8 mouse cellular contexts compared by ENCODE assay signal in the genomic region with DNA sequence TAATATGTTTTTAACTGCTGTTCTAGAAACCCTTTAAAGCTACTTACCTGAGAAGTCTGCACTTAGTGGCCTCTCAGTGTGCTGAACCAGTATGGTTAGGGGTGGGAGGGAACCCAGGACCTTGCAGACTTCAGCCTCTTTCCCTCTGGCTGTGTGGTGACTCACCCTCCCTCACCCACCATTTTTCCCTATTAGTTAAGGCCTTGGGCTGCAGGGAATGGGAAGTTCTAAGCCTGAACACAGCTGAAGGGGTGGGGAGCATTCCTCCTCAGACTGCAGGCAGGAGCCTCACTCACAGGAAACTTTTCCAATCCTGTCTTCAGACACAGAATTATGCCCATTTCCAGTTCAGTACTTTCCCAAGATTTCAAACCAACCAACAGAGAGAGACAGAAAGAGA. TPM values are rescaled to one million over a fixed set of nuclear protein-coding genes. Genes with fewer than 3 reads are reported as not detected.
DNase-seq lines count a peak whose midpoint lies in the region; ATAC-seq and TF ChIP-seq lines count a peak whose summit lies in the region.
"Had no signal": no experiment of that assay in that cellular context is flagged by ENCODE, and none has a peak within 500 bp of the region (broad histone marks: within the 10 kb centered on the region; RNA-seq: fewer than 3 reads in every experiment).

No protein-coding gene starts in this region.

- H3K4me2 ChIP-seq in lung, embryonic 16.5 days (ENCODE audit: low read depth, low read length) = no peak overlapping the region
- H3K4me2 ChIP-seq in intestine, embryonic 15.5 days (replicated peaks) = no peak overlapping the region
- H3K4me2 ChIP-seq in forebrain, embryonic 11.5 days (ENCODE audit: low read depth, low read length, severe bottlenecking) = no peak overlapping the region

- no peak for ATAC-seq in lung, embryonic 16.5 days (ENCODE audit: low read depth)
- ATAC-seq in intestine, embryonic 15.5 days = peak; percentile 20; the same call in 1 of the 2 replicates
- ATAC-seq in megakaryocyte progenitor cell, adult 5-6 weeks (replicated peaks; ENCODE audit: poor library complexity) = no peak
- no peak for ATAC-seq in forebrain, embryonic 11.5 days (replicated peaks; ENCODE audit: low FRiP score)

- DNase-seq in lung, adult 2 months = no peak
- peak; percentile 82 for DNase-seq in adipocyte (ENCODE audit: low spot score)
- peak; percentile 11 for DNase-seq in lung, postnatal 10 days
- no peak for DNase-seq in forebrain, embryonic 11.5 days (ENCODE audit: low spot score)
- DNase-seq: cerebellum, adult 11 months had no signal

- H3K9ac ChIP-seq in lung, embryonic 16.5 days (ENCODE audit: low read length) = no peak overlapping the region
- H3K9ac ChIP-seq in intestine, embryonic 15.5 days = no peak overlapping the region
- H3K9ac ChIP-seq in forebrain, embryonic 11.5 days (ENCODE audit: low read length) = no peak overlapping the region

- no peaks in the 10 kb centered on the region for H3K27me3 ChIP-seq in lung, embryonic 16.5 days (ENCODE audit: control insufficient read depth, insufficient read depth, low read depth, low read length)
- no peaks in the 10 kb centered on the region for H3K27me3 ChIP-seq in intestine, embryonic 15.5 days (replicated peaks)
- no peaks in the 10 kb centered on the region for H3K27me3 ChIP-seq in forebrain, embryonic 11.5 days (ENCODE audit: control insufficient read depth, insufficient read depth, low read length)

- peaks cover 4% of the 10 kb centered on the region for H3K36me3 ChIP-seq in lung, embryonic 16.5 days (ENCODE audit: control insufficient read depth, insufficient read depth, low read length)
- H3K36me3 ChIP-seq in intestine, embryonic 15.5 days = no peaks in the 10 kb centered on the region
- H3K36me3 ChIP-seq in forebrain, embryonic 11.5 days (ENCODE audit: control insufficient read depth, insufficient read depth, low read length) = peaks cover 4% of the 10 kb centered on the region; the same call in 1 of the 2 replicates

- no peaks in the 10 kb centered on the region for H3K9me3 ChIP-seq in lung, embryonic 16.5 days (ENCODE audit: control insufficient read depth, low read length)
- no peaks in the 10 kb centered on the region for H3K9me3 ChIP-seq in intestine, embryonic 15.5 days
- no peaks in the 10 kb centered on the region for H3K9me3 ChIP-seq in forebrain, embryonic 11.5 days (ENCODE audit: control insufficient read depth, low read length)

- H3K4me3 ChIP-seq in lung, embryonic 16.5 days (ENCODE audit: low read length) = no peak overlapping the region
- H3K4me3 ChIP-seq in lung, adult 2 months (replicated peaks; ENCODE audit: extremely low read depth, low read depth, low read length) = no peak overlapping the region
- H3K4me3 ChIP-seq in intestine, embryonic 15.5 days (replicated peaks) = no peak overlapping the region
- no peak overlapping the region for H3K4me3 ChIP-seq in forebrain, embryonic 11.5 days (ENCODE audit: low read depth, low read length)

- peak overlapping the region; percentile 28; the same call in 1 of the 2 replicates for H3K27ac ChIP-seq in lung, embryonic 16.5 days (ENCODE audit: low read length)
- peak overlapping the region; percentile 76 for H3K27ac ChIP-seq in intestine, embryonic 15.5 days
- no peak overlapping the region for H3K27ac ChIP-seq in forebrain, embryonic 11.5 days (ENCODE audit: low read depth, low read length)

- TF ChIP-seq POLR2A in lung, adult 2 months (IDR thresholded peaks at IDR 0.05; ENCODE audit: borderline replicate concordance, extremely low read depth, low read depth, low read length) = no peak

- no peak for TF ChIP-seq CTCF in lung, adult 2 months (IDR thresholded peaks at IDR 0.05; ENCODE audit: insufficient read depth, low read length)

- peaks cover 29% of the 10 kb centered on the region for H3K4me1 ChIP-seq in lung, embryonic 16.5 days (replicated peaks; ENCODE audit: control insufficient read depth, insufficient read depth, low read length)
- peaks cover 14% of the 10 kb centered on the region for H3K4me1 ChIP-seq in lung, adult 2 months (ENCODE audit: control insufficient read depth, insufficient read depth, low read length)
- H3K4me1 ChIP-seq in intestine, embryonic 15.5 days (replicated peaks) = peaks cover 15% of the 10 kb centered on the region
- H3K4me1 ChIP-seq in forebrain, embryonic 11.5 days (replicated peaks; ENCODE audit: control insufficient read depth, insufficient read depth, low read length) = peaks cover 12% of the 10 kb centered on the region

RNA-seq across cellular contexts. Expression of gene Gpx1, which starts 3.1 kb away (rescaled TPM):
- 649 and 714 TPM in 2 replicates for polyA plus RNA-seq in lung, embryonic 16.5 days (2015; fragmentation: Nextera tagmentation; extraction: Ambion mirVana)
- 1,012 and 1,202 TPM in 2 replicates for polyA plus RNA-seq in lung, adult 2 months (2012; rRNA removed)
- polyA plus RNA-seq in intestine, embryonic 15.5 days (2015; fragmentation: Nextera tagmentation; extraction: Ambion mirVana) = 1,041 and 1,081 TPM in 2 replicates
- total RNA-seq in megakaryocyte progenitor cell, adult 5-6 weeks (2015) = 2,374 and 2,432 TPM in 2 replicates
- 1,500 and 1,804 TPM in 2 replicates for total RNA-seq in megakaryocyte progenitor cell, adult 5-6 weeks (2017)
- polyA plus RNA-seq in forebrain, embryonic 11.5 days (2014; fragmentation: Nextera tagmentation; extraction: Ambion mirVana) = 740 and 778 TPM in 2 replicates

RNA-seq across cellular contexts. Expression of gene Usp4, which starts 5.9 kb away (rescaled TPM):
- polyA plus RNA-seq in lung, embryonic 16.5 days (2015; fragmentation: Nextera tagmentation; extraction: Ambion mirVana) = 89.9 and 93.6 TPM in 2 replicates
- 59.4 and 75.6 TPM in 2 replicates for polyA plus RNA-seq in lung, adult 2 months (2012; rRNA removed)
- polyA plus RNA-seq in intestine, embryonic 15.5 days (2015; fragmentation: Nextera tagmentation; extraction: Ambion mirVana) = 82.5 and 89.1 TPM in 2 replicates
- 108 and 145 TPM in 2 replicates for total RNA-seq in megakaryocyte progenitor cell, adult 5-6 weeks (2015)
- 50.9 and 55.0 TPM in 2 replicates for total RNA-seq in megakaryocyte progenitor cell, adult 5-6 weeks (2017)
- polyA plus RNA-seq in forebrain, embryonic 11.5 days (2014; fragmentation: Nextera tagmentation; extraction: Ambion mirVana) = 131 and 138 TPM in 2 replicates

RNA-seq across cellular contexts. Expression of gene Tcta, which starts 35.8 kb away (rescaled TPM):
- 38.0 and 41.8 TPM in 2 replicates for polyA plus RNA-seq in lung, embryonic 16.5 days (2015; fragmentation: Nextera tagmentation; extraction: Ambion mirVana)
- 64.1 and 75.8 TPM in 2 replicates for polyA plus RNA-seq in lung, adult 2 months (2012; rRNA removed)
- 34.1 and 37.1 TPM in 2 replicates for polyA plus RNA-seq in intestine, embryonic 15.5 days (2015; fragmentation: Nextera tagmentation; extraction: Ambion mirVana)
- total RNA-seq in megakaryocyte progenitor cell, adult 5-6 weeks (2015) = 12.8 and 13.2 TPM in 2 replicates
- total RNA-seq in megakaryocyte progenitor cell, adult 5-6 weeks (2017) = 4.1 and 8.7 TPM in 2 replicates
- polyA plus RNA-seq in forebrain, embryonic 11.5 days (2014; fragmentation: Nextera tagmentation; extraction: Ambion mirVana) = 20.8 and 25.5 TPM in 2 replicates

RNA-seq across cellular contexts. Expression of gene Rhoa, which starts 35.9 kb away (rescaled TPM):
- polyA plus RNA-seq in lung, embryonic 16.5 days (2015; fragmentation: Nextera tagmentation; extraction: Ambion mirVana) = 531 and 556 TPM in 2 replicates
- polyA plus RNA-seq in lung, adult 2 months (2012; rRNA removed) = 167 and 313 TPM in 2 replicates
- polyA plus RNA-seq in intestine, embryonic 15.5 days (2015; fragmentation: Nextera tagmentation; extraction: Ambion mirVana) = 422 and 453 TPM in 2 replicates
- 261 and 298 TPM in 2 replicates for total RNA-seq in megakaryocyte progenitor cell, adult 5-6 weeks (2015)
- total RNA-seq in megakaryocyte progenitor cell, adult 5-6 weeks (2017) = 265 and 283 TPM in 2 replicates
- 298 and 303 TPM in 2 replicates for polyA plus RNA-seq in forebrain, embryonic 11.5 days (2014; fragmentation: Nextera tagmentation; extraction: Ambion mirVana)

RNA-seq across cellular contexts. Expression of gene Amt, which starts 45.1 kb away (rescaled TPM):
- 19.1 and 21.9 TPM in 2 replicates for polyA plus RNA-seq in lung, embryonic 16.5 days (2015; fragmentation: Nextera tagmentation; extraction: Ambion mirVana)
- polyA plus RNA-seq in lung, adult 2 months (2012; rRNA removed) = 7.0 and 13.3 TPM in 2 replicates
- polyA plus RNA-seq in intestine, embryonic 15.5 days (2015; fragmentation: Nextera tagmentation; extraction: Ambion mirVana) = 20.9 and 23.2 TPM in 2 replicates
- 0.37 and 0.85 TPM in 2 replicates for total RNA-seq in megakaryocyte progenitor cell, adult 5-6 weeks (2015)
- 1.1 and 1.2 TPM in 2 replicates for total RNA-seq in megakaryocyte progenitor cell, adult 5-6 weeks (2017)
- polyA plus RNA-seq in forebrain, embryonic 11.5 days (2014; fragmentation: Nextera tagmentation; extraction: Ambion mirVana) = 25.1 and 25.9 TPM in 2 replicates

Comparison
In these comparisons a context has a peak if more than half of its experiments do, and no peak if none do; other contexts are left out.
1. DNase-seq: peak in adipocyte (single experiment) and lung, postnatal 10 days (single experiment); none in lung, adult 2 months (single experiment) and forebrain, embryonic 11.5 days (single experiment).